Mouse (Mus musculus): Measurements from ENCODE around the gene Eftud2.

GRCm38 (mm10) chr11:102911376-102911775 lies 30.6 kb upstream of the Eftud2 start:
- TF ChIP-seq POLR2A (IDR thresholded peaks at IDR 0.05; ENCODE audit: borderline replicate concordance, extremely low read depth, low read depth, low read length): no peak
- no peak for TF ChIP-seq CTCF (IDR thresholded peaks at IDR 0.05; ENCODE audit: insufficient read depth, low read length)

Measured in lung, adult 2 months (tissue).